Mouse (Mus musculus) small intestine, adult 2 months (tissue): ENCODE measurements around the gene Bst2.

Source experiments
- CTCF ChIP-seq: fragments of 200-500 bp; IDR thresholded peaks from 2 replicates; pipeline ENCODE4 v1.5.1; 2012; ENCODE audit warnings: low read depth, mild to moderate bottlenecking, control low read depth, inconsistent platforms, low read length, moderate library complexity, mixed read lengths; ENCODE audit not compliant: insufficient replicate concordance, insufficient read length; ENCODE audit errors: extremely low read depth
- POLR2A ChIP-seq: fragments of 200-500 bp; IDR thresholded peaks from 2 replicates; pipeline ENCODE4 v1.6.1; 2012; ENCODE audit warnings: low read depth, mild to moderate bottlenecking, control low read depth, inconsistent platforms, low read length, moderate library complexity

GRCm38 (mm10) chr8:71516786-71517185, 20.5 kb downstream of the Bst2 start:
- no peak for TF ChIP-seq POLR2A
- no peak for TF ChIP-seq CTCF
